ENCODE assay signal across 13 mouse cellular contexts in the genomic region with DNA sequence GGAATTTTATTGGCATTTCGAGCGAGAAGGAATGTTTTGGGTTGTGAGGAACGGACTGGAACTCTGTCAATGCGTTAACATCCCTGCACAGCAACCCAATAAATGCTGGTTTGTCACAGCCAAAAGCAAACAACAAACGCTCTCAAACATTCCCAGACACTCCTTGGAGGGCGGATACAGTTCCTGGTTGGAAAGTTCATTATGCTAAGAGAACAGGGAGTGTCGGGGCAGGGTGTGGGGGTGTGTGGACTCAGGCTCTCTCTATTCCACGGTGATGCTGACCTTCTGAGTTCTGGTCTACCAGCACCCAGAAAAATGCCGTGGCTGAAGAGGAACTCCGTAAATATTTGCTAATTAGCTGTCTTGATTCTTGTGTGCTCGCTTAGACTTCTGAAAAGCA. TPM values are rescaled to one million over a fixed set of nuclear protein-coding genes. Genes with fewer than 3 reads are reported as not detected.
DNase-seq lines count a peak whose midpoint lies in the region; ATAC-seq and TF ChIP-seq lines count a peak whose summit lies in the region.
"Had no signal": no experiment of that assay in that cellular context is flagged by ENCODE, and none has a peak within 500 bp of the region (broad histone marks: within the 10 kb centered on the region; RNA-seq: fewer than 3 reads in every experiment).

No protein-coding gene starts in this region.

- 10% methylated on average over 11 of the region's 11 CpGs for WGBS in kidney, adult 2 months
- WGBS in embryonic facial prominence, embryonic 13.5 days, result 56% methylated on average over 11 of the region's 11 CpGs
- 25% methylated on average over 11 of the region's 11 CpGs for WGBS in intestine, postnatal 0 days
- WGBS in midbrain, postnatal 0 days, result 31% methylated on average over 11 of the region's 11 CpGs

- no peak overlapping the region for H3K4me3 ChIP-seq in kidney, adult 2 months (ENCODE audit: insufficient read depth, low read depth, low read length)
- H3K4me3 ChIP-seq in embryonic facial prominence, embryonic 13.5 days, result no peak overlapping the region
- H3K4me3 ChIP-seq in intestine, postnatal 0 days (ENCODE audit: low read depth, low read length), result peak overlapping the region; percentile 11; the same call in 1 of the 2 replicates
- H3K4me3 ChIP-seq in midbrain, postnatal 0 days (ENCODE audit: low read depth, low read length), result 0 out of 2 replicates have a peak overlapping the region, but pooled peaks have one; percentile 5
- H3K4me3 ChIP-seq: heart, embryonic 10.5 days had no signal

- TF ChIP-seq CTCF in kidney, adult 2 months (conservative IDR thresholded peaks at IDR 0.05; ENCODE audit: insufficient read depth, insufficient read length, low read depth, low read length), result no peak
- no peak for TF ChIP-seq CTCF in intestine, postnatal 0 days (IDR thresholded peaks at IDR 0.05; ENCODE audit: low read depth)
- no peak for TF ChIP-seq CTCF in midbrain, postnatal 0 days (IDR thresholded peaks at IDR 0.05)

- H3K9ac ChIP-seq in embryonic facial prominence, embryonic 13.5 days, result no peak overlapping the region
- no peak overlapping the region for H3K9ac ChIP-seq in intestine, postnatal 0 days (ENCODE audit: low read depth, low read length)
- no peak overlapping the region for H3K9ac ChIP-seq in midbrain, postnatal 0 days (replicated peaks; ENCODE audit: low read length, poor library complexity, severe bottlenecking)

- no peaks in the 10 kb centered on the region for H3K27me3 ChIP-seq in kidney, adult 2 months (replicated peaks; ENCODE audit: control insufficient read depth, insufficient read depth, low read length)
- H3K27me3 ChIP-seq in embryonic facial prominence, embryonic 13.5 days, result no peaks in the 10 kb centered on the region
- no peaks in the 10 kb centered on the region for H3K27me3 ChIP-seq in intestine, postnatal 0 days (replicated peaks; ENCODE audit: control insufficient read depth, insufficient read depth, low read length)
- H3K27me3 ChIP-seq in midbrain, postnatal 0 days (ENCODE audit: insufficient read depth, low read length), result no peaks in the 10 kb centered on the region

- TF ChIP-seq POLR2A in kidney, adult 2 months (IDR thresholded peaks at IDR 0.05; ENCODE audit: low read depth, low read length), result no peak

- H3K27ac ChIP-seq in kidney, adult 2 months (ENCODE audit: insufficient read depth, low read depth, low read length), result peak overlapping the region; percentile 79
- no peak overlapping the region for H3K27ac ChIP-seq in embryonic facial prominence, embryonic 13.5 days
- H3K27ac ChIP-seq in intestine, postnatal 0 days (ENCODE audit: low read depth, low read length), result no peak overlapping the region
- no peak overlapping the region for H3K27ac ChIP-seq in midbrain, postnatal 0 days (ENCODE audit: low read depth, low read length)
- H3K27ac ChIP-seq: heart, embryonic 10.5 days had no signal

- no peak for ATAC-seq in embryonic facial prominence, embryonic 13.5 days (ENCODE audit: insufficient number of reproducible peaks, insufficient read depth, low FRiP score, low TSS enrichment, low read depth)
- peak; percentile 84 for ATAC-seq in intestine, postnatal 0 days
- no peak for ATAC-seq in midbrain, postnatal 0 days (ENCODE audit: low FRiP score)

- H3K4me2 ChIP-seq in embryonic facial prominence, embryonic 13.5 days, result peak overlapping the region; percentile 20; the same call in 1 of the 2 replicates
- H3K4me2 ChIP-seq in intestine, postnatal 0 days (replicated peaks; ENCODE audit: low read depth), result peak overlapping the region; percentile 41
- peak overlapping the region; percentile 34 for H3K4me2 ChIP-seq in midbrain, postnatal 0 days (ENCODE audit: low read depth, low read length, poor library complexity, severe bottlenecking)

- H3K36me3 ChIP-seq in kidney, adult 2 months (ENCODE audit: control insufficient read depth, insufficient read depth, low read length), result no peaks in the 10 kb centered on the region
- no peaks in the 10 kb centered on the region for H3K36me3 ChIP-seq in embryonic facial prominence, embryonic 13.5 days
- H3K36me3 ChIP-seq in intestine, postnatal 0 days (ENCODE audit: control insufficient read depth, insufficient read depth), result no peaks in the 10 kb centered on the region
- no peaks in the 10 kb centered on the region for H3K36me3 ChIP-seq in midbrain, postnatal 0 days (ENCODE audit: insufficient read depth, low read length)
- H3K36me3 ChIP-seq: G1E; heart, embryonic 10.5 days had no signal

- DNase-seq in kidney, adult 2 months, result peak; percentile 10
- DNase-seq in kidney, adult 18-20 months, result no peak
- DNase-seq in midbrain, postnatal 0 days (ENCODE audit: low spot score), result no peak
- DNase-seq in cerebellum, adult 18-20 months, result no peak
- no peak for DNase-seq in spleen, postnatal 36 days (ENCODE audit: low spot score in 2 of 2)
- DNase-seq in frontal cortex, postnatal 36 days (ENCODE audit: low spot score in 2 of 2), result no peak
- DNase-seq: thymus, adult 18-20 months had no signal

- peaks cover 13% of the 10 kb centered on the region for H3K4me1 ChIP-seq in kidney, adult 2 months (ENCODE audit: control insufficient read depth, insufficient read depth, low read length)
- peaks cover 25% of the 10 kb centered on the region for H3K4me1 ChIP-seq in embryonic facial prominence, embryonic 13.5 days
- no peaks in the 10 kb centered on the region for H3K4me1 ChIP-seq in intestine, postnatal 0 days (replicated peaks; ENCODE audit: control insufficient read depth, insufficient read depth, low read length)
- H3K4me1 ChIP-seq in midbrain, postnatal 0 days (ENCODE audit: insufficient read depth, low read length), result no peaks in the 10 kb centered on the region; the same call in 1 of the 2 replicates
- H3K4me1 ChIP-seq: heart, embryonic 10.5 days had no signal

- no peaks in the 10 kb centered on the region for H3K9me3 ChIP-seq in embryonic facial prominence, embryonic 13.5 days
- H3K9me3 ChIP-seq in intestine, postnatal 0 days (ENCODE audit: control insufficient read depth), result no peaks in the 10 kb centered on the region
- H3K9me3 ChIP-seq in midbrain, postnatal 0 days (ENCODE audit: low read length), result no peaks in the 10 kb centered on the region
- H3K9me3 ChIP-seq: G1E; heart, embryonic 10.5 days had no signal

RNA-seq across cellular contexts. Expression of a gene that starts 50.3 kb away (rescaled TPM):
- polyA plus RNA-seq in kidney, adult 2 months (2012; rRNA removed), result 3.9 and 6.3 TPM in 2 replicates
- 26.5 and 27.9 TPM in 2 replicates for polyA plus RNA-seq in embryonic facial prominence, embryonic 13.5 days (2015; fragmentation: Nextera tagmentation; extraction: Ambion mirVana)
- 15.3 and 15.4 TPM in 2 replicates for polyA plus RNA-seq in intestine, postnatal 0 days (2015; fragmentation: Nextera tagmentation; extraction: Ambion mirVana)
- total RNA-seq in midbrain, postnatal 0 days (2014; rRNA removed), result 19.4 and 19.9 TPM in 2 replicates
- polyA plus RNA-seq in midbrain, postnatal 0 days (2015; fragmentation: Nextera tagmentation; extraction: Ambion mirVana), result 21.8 and 23.3 TPM in 2 replicates

RNA-seq across cellular contexts. Expression of a gene that starts 57.9 kb away (rescaled TPM):
- not detected in 2 replicates for polyA plus RNA-seq in kidney, adult 2 months (2012; rRNA removed)
- not detected in 2 replicates for polyA plus RNA-seq in embryonic facial prominence, embryonic 13.5 days (2015; fragmentation: Nextera tagmentation; extraction: Ambion mirVana)
- polyA plus RNA-seq in intestine, postnatal 0 days (2015; fragmentation: Nextera tagmentation; extraction: Ambion mirVana), result not detected in 2 replicates
- not detected in 2 replicates for total RNA-seq in midbrain, postnatal 0 days (2014; rRNA removed)
- polyA plus RNA-seq in midbrain, postnatal 0 days (2015; fragmentation: Nextera tagmentation; extraction: Ambion mirVana), result not detected in 2 replicates
- total RNA-seq: left cerebral cortex, postnatal 25 days had no signal
- polyA plus RNA-seq: embryonic facial prominence, embryonic 11.5 days; G1E; heart, embryonic 10.5 days had no signal

Comparison
In these comparisons a context has a peak if more than half of its experiments do, and no peak if none do; other contexts are left out.
1. H3K4me3 ChIP-seq: peak in intestine, postnatal 0 days (single experiment) and midbrain, postnatal 0 days (single experiment); none in kidney, adult 2 months (single experiment) and embryonic facial prominence, embryonic 13.5 days (single experiment).
2. Peak in every context shown above with its lines, with median percentiles within 50 percentile points of each other: H3K4me2 ChIP-seq.